Mouse (Mus musculus): ENCODE data around the gene Gcn1l1. TPM values are rescaled to one million over a fixed set of nuclear protein-coding genes. Genes with fewer than 3 reads are reported as not detected.
A peak's percentile ranks its signal among the peaks of the same experiment; 100 is the strongest.

Gcn1l1 gene
- total and polyA plus RNA-seq, 2 experiments from 2014 or later = 22.8 to 73.4 TPM

DNA sequence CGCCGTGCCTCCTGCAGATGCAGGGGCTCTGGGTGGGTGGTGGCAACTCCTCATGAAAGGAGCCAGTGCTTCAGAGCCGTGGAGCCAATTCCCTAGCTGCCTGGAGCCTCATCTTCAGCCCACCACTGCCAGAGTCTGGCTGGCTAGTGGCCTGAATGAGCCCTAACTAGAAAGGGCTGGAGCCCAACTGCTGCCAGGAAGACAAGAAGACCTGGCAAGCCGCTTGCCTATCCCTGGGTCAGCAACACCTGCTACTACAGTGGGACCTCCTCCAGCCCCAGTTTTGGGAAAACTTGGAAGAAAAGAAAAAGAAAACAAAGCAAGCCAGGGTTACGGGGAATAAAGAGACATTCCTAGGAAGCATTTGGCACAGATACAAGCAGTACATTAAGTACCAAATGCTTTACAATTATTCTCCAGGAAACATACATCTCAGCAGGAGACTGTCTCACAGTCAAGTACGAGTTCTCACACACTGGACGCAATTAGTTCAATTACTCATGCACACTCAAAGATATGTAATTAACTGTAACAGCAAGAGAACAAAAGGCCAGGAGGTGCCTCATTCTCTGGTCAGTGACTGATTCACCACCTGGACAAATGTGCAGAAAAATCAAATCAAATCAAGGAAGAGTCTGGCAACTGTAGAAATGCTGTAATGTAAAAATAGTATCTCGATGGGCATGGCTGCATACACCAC lies 101.5 kb downstream of the Gcn1l1 start:
- Histone ChIP-seq H3K36me3 (ENCODE audit: insufficient read depth, low read length) (no peaks in the 10 kb centered on the region; the same call in 1 of the 2 replicates), H3K9me3 (ENCODE audit: low read length) (no peaks in the 10 kb centered on the region), H3K27me3 (ENCODE audit: insufficient read depth, low read length) (no peaks in the 10 kb centered on the region), H3K27ac (peak overlapping the region; percentile 65), H3K9ac (replicated peaks; ENCODE audit: low read length) (no peak overlapping the region), H3K4me2 (ENCODE audit: low read depth, low read length) (no peak overlapping the region), H3K4me1 (ENCODE audit: insufficient read depth, low read length) (no peaks in the 10 kb centered on the region), H3K4me3 (ENCODE audit: low read length) (no peak overlapping the region)
- TF ChIP-seq CTCF (IDR thresholded peaks at IDR 0.05; ENCODE audit: low read depth) = no peak
- peak; percentile 60; the same call in 1 of the 2 replicates for ATAC-seq
- DNase-seq (ENCODE audit: low spot score) = peak; percentile 71
- 36% methylated on average over 8 of the region's 8 CpGs for WGBS

DNA sequence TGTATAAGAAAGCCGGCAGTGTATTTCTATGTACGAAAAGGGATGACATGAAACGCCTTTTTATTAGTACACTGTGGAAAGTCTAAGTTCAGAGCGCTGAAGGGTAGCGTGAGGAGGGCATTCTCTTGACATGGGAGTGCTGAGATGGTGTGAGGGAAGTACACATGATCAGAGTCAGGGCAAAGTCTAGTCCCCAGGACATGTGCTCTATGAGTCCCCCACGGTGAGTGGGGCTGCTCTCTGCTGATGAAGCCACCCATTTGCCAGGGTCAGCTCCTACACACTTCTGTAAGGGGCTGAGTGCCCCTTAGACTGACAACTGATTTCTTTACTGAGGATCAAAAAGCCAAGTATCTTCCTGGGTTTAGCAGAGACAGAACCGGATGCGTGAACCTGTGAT lies 102.2 kb downstream of the Gcn1l1 start:
- no peak overlapping the region for H3K9ac ChIP-seq (replicated peaks; ENCODE audit: low read length)
- no peak overlapping the region for H3K4me2 ChIP-seq (ENCODE audit: low read depth, low read length)
- H3K36me3 ChIP-seq (ENCODE audit: insufficient read depth, low read length) = no peaks in the 10 kb centered on the region; the same call in 1 of the 2 replicates
- H3K4me1 ChIP-seq (ENCODE audit: insufficient read depth, low read length) = 0 out of 2 replicates have a peak, but pooled peaks cover 1% of the 10 kb centered on the region
- TF ChIP-seq CTCF (IDR thresholded peaks at IDR 0.05; ENCODE audit: low read depth) = no peak
- 78% methylated on average over 8 of the region's 8 CpGs for WGBS
- no peaks in the 10 kb centered on the region for H3K9me3 ChIP-seq (ENCODE audit: low read length)
- DNase-seq (ENCODE audit: low spot score) (no peak), ATAC-seq (no peak)
- peak overlapping the region; percentile 22; the same call in 1 of the 2 replicates for H3K27ac ChIP-seq
- no peak overlapping the region for H3K4me3 ChIP-seq (ENCODE audit: low read length)
- no peaks in the 10 kb centered on the region for H3K27me3 ChIP-seq (ENCODE audit: insufficient read depth, low read length)

DNA sequence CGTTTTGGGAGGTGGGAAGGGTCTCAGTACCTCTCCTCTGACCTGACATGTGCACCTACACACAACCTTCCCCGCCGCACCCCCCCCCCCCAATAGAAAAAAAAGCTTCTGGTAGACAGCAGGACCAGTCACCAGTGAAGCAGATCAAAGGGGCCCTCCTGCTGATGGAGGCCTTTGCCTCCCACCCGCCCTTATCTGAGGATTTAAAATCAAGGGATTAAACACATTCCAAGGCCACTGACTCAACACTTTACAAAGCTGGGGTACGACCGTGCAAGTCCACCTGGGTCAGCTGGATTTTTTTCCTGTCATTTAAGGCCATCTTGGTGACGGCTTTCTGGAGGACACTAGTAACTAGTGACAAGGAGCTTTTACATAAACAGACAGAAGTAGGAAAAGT lies 102.8 kb downstream of the Gcn1l1 start:
- Histone ChIP-seq H3K27me3 (ENCODE audit: insufficient read depth, low read length) (no peaks in the 10 kb centered on the region), H3K4me2 (ENCODE audit: low read depth, low read length) (no peak overlapping the region), H3K27ac (no peak overlapping the region), H3K4me1 (ENCODE audit: insufficient read depth, low read length) (0 out of 2 replicates have a peak, but pooled peaks cover 6% of the 10 kb centered on the region), H3K9me3 (ENCODE audit: low read length) (no peaks in the 10 kb centered on the region), H3K4me3 (ENCODE audit: low read length) (no peak overlapping the region), H3K36me3 (ENCODE audit: insufficient read depth, low read length) (no peaks in the 10 kb centered on the region), H3K9ac (replicated peaks; ENCODE audit: low read length) (no peak overlapping the region)
- 24% methylated on average over 7 of the region's 7 CpGs for WGBS
- ATAC-seq (no peak), DNase-seq (ENCODE audit: low spot score) (no peak)
- no peak for TF ChIP-seq CTCF (IDR thresholded peaks at IDR 0.05; ENCODE audit: low read depth)

DNA sequence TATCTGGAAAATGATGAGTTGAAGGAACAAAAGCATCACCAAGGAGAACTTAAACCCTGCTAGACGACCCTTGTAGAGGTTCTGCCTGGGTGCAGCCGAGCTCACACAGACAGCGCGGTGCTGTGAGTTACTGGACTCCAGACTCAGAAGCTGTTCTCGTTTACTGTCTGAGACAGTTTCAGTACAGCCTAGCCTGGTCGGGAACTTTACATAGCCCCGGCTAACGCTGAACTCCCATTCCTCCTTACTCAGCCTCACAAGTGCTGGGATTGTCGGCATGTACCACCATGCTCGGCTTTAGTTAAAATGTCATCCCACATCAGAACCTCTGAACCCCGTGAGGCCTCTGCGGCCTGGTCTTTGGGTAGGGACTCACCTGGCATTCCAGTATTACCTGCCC lies 103.9 kb downstream of the Gcn1l1 start:
- no peak for DNase-seq (ENCODE audit: low spot score)
- H3K27me3 ChIP-seq (ENCODE audit: insufficient read depth, low read length) = no peaks in the 10 kb centered on the region
- H3K36me3 ChIP-seq (ENCODE audit: insufficient read depth, low read length) = no peaks in the 10 kb centered on the region
- no peak overlapping the region for H3K27ac ChIP-seq
- ATAC-seq = no peak
- no peak overlapping the region for H3K4me3 ChIP-seq (ENCODE audit: low read length)
- no peak for TF ChIP-seq CTCF (IDR thresholded peaks at IDR 0.05; ENCODE audit: low read depth)
- 86% methylated on average over 12 of the region's 12 CpGs for WGBS
- no peak overlapping the region for H3K4me2 ChIP-seq (ENCODE audit: low read depth, low read length)
- 0 out of 2 replicates have a peak, but pooled peaks cover 6% of the 10 kb centered on the region for H3K4me1 ChIP-seq (ENCODE audit: insufficient read depth, low read length)
- H3K9ac ChIP-seq (replicated peaks; ENCODE audit: low read length) = no peak overlapping the region
- H3K9me3 ChIP-seq (ENCODE audit: low read length) = no peaks in the 10 kb centered on the region

DNA sequence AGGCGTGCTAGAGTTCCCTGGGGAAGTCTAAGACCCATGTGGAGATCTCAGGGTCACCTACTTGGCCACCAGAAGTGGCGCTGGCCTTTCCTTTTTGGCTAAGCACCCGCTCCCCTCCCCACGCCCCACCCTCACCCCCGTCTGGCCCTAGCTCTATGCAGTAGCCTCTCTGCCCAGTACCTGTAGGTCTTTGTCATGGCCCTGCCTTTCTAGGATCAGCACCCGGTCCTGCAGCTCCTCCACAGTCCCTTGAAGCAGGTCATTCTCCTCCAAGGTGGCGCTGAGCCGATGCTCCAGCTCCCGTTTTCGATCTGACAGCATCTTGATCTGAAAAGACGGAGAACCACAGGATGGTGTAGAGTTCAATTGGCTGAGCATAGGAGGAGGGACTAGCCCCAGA lies 104.9 kb downstream of the Gcn1l1 start:
- Histone ChIP-seq H3K27me3 (ENCODE audit: insufficient read depth, low read length) (no peaks in the 10 kb centered on the region), H3K27ac (no peak overlapping the region), H3K4me3 (ENCODE audit: low read length) (no peak overlapping the region), H3K4me1 (ENCODE audit: insufficient read depth, low read length) (0 out of 2 replicates have a peak, but pooled peaks cover 6% of the 10 kb centered on the region), H3K36me3 (ENCODE audit: insufficient read depth, low read length) (no peaks in the 10 kb centered on the region), H3K4me2 (ENCODE audit: low read depth, low read length) (no peak overlapping the region), H3K9me3 (ENCODE audit: low read length) (no peaks in the 10 kb centered on the region), H3K9ac (replicated peaks; ENCODE audit: low read length) (no peak overlapping the region)
- no peak for ATAC-seq
- 91% methylated on average over 11 of the region's 11 CpGs for WGBS
- DNase-seq (ENCODE audit: low spot score) = no peak
- no peak for TF ChIP-seq CTCF (IDR thresholded peaks at IDR 0.05; ENCODE audit: low read depth)

DNA sequence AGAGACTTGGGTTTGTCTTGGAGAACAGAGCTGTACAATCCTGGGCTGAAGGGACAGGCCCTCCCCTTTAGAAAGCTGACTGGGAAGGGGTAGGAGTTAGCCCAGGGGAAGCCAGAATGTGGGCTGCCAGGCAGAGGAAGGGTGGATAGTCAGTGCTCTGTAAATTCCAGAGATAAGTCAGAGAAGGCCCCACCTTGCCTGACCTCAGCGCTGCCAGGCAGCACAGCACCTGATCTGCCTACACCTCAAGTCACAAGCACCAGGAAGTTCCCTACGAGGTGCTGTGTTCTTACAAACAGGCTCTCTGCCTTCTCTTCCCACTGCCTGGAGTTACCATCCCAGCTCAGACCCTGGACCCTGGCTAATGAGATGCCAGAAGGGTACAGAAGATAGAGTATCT lies 105.4 kb downstream of the Gcn1l1 start:
- ATAC-seq = no peak
- no peaks in the 10 kb centered on the region for H3K36me3 ChIP-seq (ENCODE audit: insufficient read depth, low read length)
- 82% methylated on average over 2 of the region's 2 CpGs for WGBS
- H3K4me2 ChIP-seq (ENCODE audit: low read depth, low read length) = no peak overlapping the region
- TF ChIP-seq CTCF (IDR thresholded peaks at IDR 0.05; ENCODE audit: low read depth) = no peak
- 0 out of 2 replicates have a peak, but pooled peaks cover 6% of the 10 kb centered on the region for H3K4me1 ChIP-seq (ENCODE audit: insufficient read depth, low read length)
- H3K9ac ChIP-seq (replicated peaks; ENCODE audit: low read length) = no peak overlapping the region
- no peaks in the 10 kb centered on the region for H3K27me3 ChIP-seq (ENCODE audit: insufficient read depth, low read length)
- DNase-seq (ENCODE audit: low spot score) = no peak
- H3K9me3 ChIP-seq (ENCODE audit: low read length) = no peaks in the 10 kb centered on the region
- H3K4me3 ChIP-seq (ENCODE audit: low read length) = no peak overlapping the region
- H3K27ac ChIP-seq = no peak overlapping the region

DNA sequence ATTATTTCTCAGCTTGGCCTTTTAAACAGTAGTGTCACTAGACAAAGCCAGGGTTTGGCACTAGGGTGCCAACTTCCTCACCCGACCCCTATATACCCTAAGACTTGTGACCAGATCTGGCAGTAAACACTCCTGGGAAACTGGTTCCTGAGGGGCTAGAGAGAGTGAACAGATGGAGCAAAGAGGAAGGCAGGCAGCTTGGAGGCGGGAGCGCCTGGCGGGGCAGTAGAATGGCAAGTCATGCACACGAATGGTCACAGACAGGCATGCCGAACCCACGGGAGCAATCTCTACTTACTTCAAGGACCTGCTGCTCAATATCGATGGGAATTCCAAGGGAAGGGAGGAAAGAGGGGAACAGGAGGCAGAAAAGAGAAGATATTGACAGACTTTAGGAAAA lies 106.8 kb downstream of the Gcn1l1 start:
- H3K27me3 ChIP-seq (ENCODE audit: insufficient read depth, low read length) = no peaks in the 10 kb centered on the region
- ATAC-seq = 0 out of 2 replicates have a peak, but pooled peaks have one; percentile 35
- H3K4me2 ChIP-seq (ENCODE audit: low read depth, low read length) = no peak overlapping the region
- H3K4me3 ChIP-seq (ENCODE audit: low read length) = no peak overlapping the region
- TF ChIP-seq CTCF (IDR thresholded peaks at IDR 0.05; ENCODE audit: low read depth) = no peak
- no peaks in the 10 kb centered on the region for H3K9me3 ChIP-seq (ENCODE audit: low read length)
- peak; percentile 43 for DNase-seq (ENCODE audit: low spot score)
- WGBS = 57% methylated on average over 8 of the region's 8 CpGs
- H3K9ac ChIP-seq (replicated peaks; ENCODE audit: low read length) = no peak overlapping the region; the same call in 1 of the 2 replicates
- peak overlapping the region; percentile 36; the same call in 1 of the 2 replicates for H3K27ac ChIP-seq
- H3K4me1 ChIP-seq (ENCODE audit: insufficient read depth, low read length) = 0 out of 2 replicates have a peak, but pooled peaks cover 6% of the 10 kb centered on the region
- H3K36me3 ChIP-seq (ENCODE audit: insufficient read depth, low read length) = no peaks in the 10 kb centered on the region

Small RNA genes lying within 50 kb of the gene (microRNA-seq; reads per million reads assigned to microRNA genes)
- gene Mir7029 (0.35 to 0.36 reads per million in 2 experiments), gene Mir7030 (0 reads per million in 2 experiments)

Other genes starting within 250 kb of the Gcn1l1 start
- 42.5 and 47.5 TPM in 2 replicates for gene Srsf9, start 238.1 kb upstream of the Gcn1l1 start, total RNA-seq (2014; rRNA removed)
- gene Srsf9, start 238.1 kb upstream of the Gcn1l1 start, polyA plus RNA-seq (2015; fragmentation: Nextera tagmentation; extraction: Ambion mirVana) = 119 and 127 TPM in 2 replicates
- gene Gatc, start 224.1 kb upstream of the Gcn1l1 start, total RNA-seq (2014; rRNA removed) = 22.4 and 25.1 TPM in 2 replicates
- 27.5 and 32.1 TPM in 2 replicates for gene Gatc, start 224.1 kb upstream of the Gcn1l1 start, polyA plus RNA-seq (2015; fragmentation: Nextera tagmentation; extraction: Ambion mirVana)
- gene Triap1, start 224.0 kb upstream of the Gcn1l1 start, total RNA-seq (2014; rRNA removed) = 12.4 and 18.4 TPM in 2 replicates
- gene Triap1, start 224.0 kb upstream of the Gcn1l1 start, polyA plus RNA-seq (2015; fragmentation: Nextera tagmentation; extraction: Ambion mirVana) = 59.2 and 61.6 TPM in 2 replicates
- 1,147 and 1,391 TPM in 2 replicates for gene Cox6a1, start 216.3 kb upstream of the Gcn1l1 start, total RNA-seq (2014; rRNA removed)
- gene Cox6a1, start 216.3 kb upstream of the Gcn1l1 start, polyA plus RNA-seq (2015; fragmentation: Nextera tagmentation; extraction: Ambion mirVana) = 1,694 and 1,700 TPM in 2 replicates
- 75.9 and 88.1 TPM in 2 replicates for gene Msi1, start 135.7 kb upstream of the Gcn1l1 start, total RNA-seq (2014; rRNA removed)
- gene Msi1, start 135.7 kb upstream of the Gcn1l1 start, polyA plus RNA-seq (2015; fragmentation: Nextera tagmentation; extraction: Ambion mirVana) = 45.1 and 46.2 TPM in 2 replicates
- not detected in 2 replicates for gene Pla2g1b, start 99.0 kb upstream of the Gcn1l1 start, total RNA-seq (2014; rRNA removed)
- gene Pla2g1b, start 99.0 kb upstream of the Gcn1l1 start, polyA plus RNA-seq (2015; fragmentation: Nextera tagmentation; extraction: Ambion mirVana) = not detected in 2 replicates
- gene Sirt4, start 80.5 kb upstream of the Gcn1l1 start, total RNA-seq (2014; rRNA removed) = 25.8 and 33.7 TPM in 2 replicates
- gene Sirt4, start 80.5 kb upstream of the Gcn1l1 start, polyA plus RNA-seq (2015; fragmentation: Nextera tagmentation; extraction: Ambion mirVana) = 20.2 and 21.8 TPM in 2 replicates
- gene Pxn, start 58.6 kb upstream of the Gcn1l1 start, total RNA-seq (2014; rRNA removed) = 40.6 and 41.0 TPM in 2 replicates
- 16.8 and 18.0 TPM in 2 replicates for gene Pxn, start 58.6 kb upstream of the Gcn1l1 start, polyA plus RNA-seq (2015; fragmentation: Nextera tagmentation; extraction: Ambion mirVana)
- 1,557 and 1,861 TPM in 2 replicates for gene Rplp0, start 5.8 kb upstream of the Gcn1l1 start, total RNA-seq (2014; rRNA removed)
- 786 and 796 TPM in 2 replicates for gene Rplp0, start 5.8 kb upstream of the Gcn1l1 start, polyA plus RNA-seq (2015; fragmentation: Nextera tagmentation; extraction: Ambion mirVana)
- gene Rab35, start 66.7 kb downstream of the Gcn1l1 start, total RNA-seq (2014; rRNA removed) = 80.5 and 88.1 TPM in 2 replicates
- gene Rab35, start 66.7 kb downstream of the Gcn1l1 start, polyA plus RNA-seq (2015; fragmentation: Nextera tagmentation; extraction: Ambion mirVana) = 22.2 and 25.3 TPM in 2 replicates
- 124 and 134 TPM in 2 replicates for gene Bicdl1, start 166.4 kb downstream of the Gcn1l1 start, total RNA-seq (2014; rRNA removed)
- 28.8 and 31.7 TPM in 2 replicates for gene Bicdl1, start 166.4 kb downstream of the Gcn1l1 start, polyA plus RNA-seq (2015; fragmentation: Nextera tagmentation; extraction: Ambion mirVana)